Mouse (Mus musculus) kidney, postnatal 0 days (tissue): ENCODE measurements around the gene Ets2. TPM values are rescaled to one million over a fixed set of nuclear protein-coding genes. Genes with fewer than 3 reads are reported as not detected.
A peak's percentile ranks its signal among the peaks of the same experiment; 100 is the strongest.

Experiments
- ATAC-seq: fragments of 200-750 bp; cut with Nextera tagmentation; replicated peaks from 2 replicates; pipeline ENCODE4 v1.8.0; 2017; ENCODE audit warnings: low read depth, moderate number of reproducible peaks, moderate TSS enrichment, moderate library complexity; ENCODE audit not compliant: low FRiP score
- DNase-seq: peaks from one replicate; pipeline ENCODE4 v3.0.0-alpha.2; 2016; ENCODE audit warnings: low spot score
- H3K27ac ChIP-seq: fragments of 300-500 bp; sonication (generic); 2 replicates; pipeline ENCODE4 v1.5.1; 2014; ENCODE audit warnings: mild to moderate bottlenecking
- H3K27me3 ChIP-seq: fragments of 300-500 bp; sonication (generic); 2 replicates; pipeline ENCODE4 v1.6.1; 2014; ENCODE audit warnings: low read length, mixed read lengths; ENCODE audit not compliant: insufficient read depth
- H3K36me3 ChIP-seq: fragments of 300-500 bp; sonication (generic); 2 replicates; pipeline ENCODE4 v1.6.1; 2014; ENCODE audit warnings: low read length, mixed read lengths; ENCODE audit not compliant: insufficient read depth
- H3K4me1 ChIP-seq: fragments of 300-500 bp; sonication (generic); replicated peaks from 2 replicates; pipeline ENCODE4 v1.6.1; 2014; ENCODE audit warnings: antibody characterized with exemption, low read length, mixed read lengths; ENCODE audit not compliant: insufficient read depth
- H3K4me2 ChIP-seq: fragments of 300-500 bp; sonication (generic); 2 replicates; pipeline ENCODE4 v1.6.1; 2014; ENCODE audit warnings: mild to moderate bottlenecking, low read length, moderate library complexity, mixed read lengths
- H3K4me3 ChIP-seq: fragments of 300-500 bp; sonication (generic); replicated peaks from 2 replicates; pipeline ENCODE4 v1.5.1; 2014; ENCODE audit warnings: low read depth, low read length
- H3K9ac ChIP-seq: fragments of 300-500 bp; sonication (generic); 2 replicates; pipeline ENCODE4 v1.6.1; 2014; ENCODE audit warnings: low read depth, low read length
- H3K9me3 ChIP-seq: fragments of 300-500 bp; sonication (generic); replicated peaks from 2 replicates; pipeline ENCODE4 v1.6.1; 2016; ENCODE audit warnings: low read length, inconsistent platforms, mixed read lengths
- CTCF ChIP-seq: IDR thresholded peaks from 2 replicates; pipeline ENCODE4 v1.5.1; 2016; ENCODE audit warnings: antibody characterized with exemption, low read depth, mild to moderate bottlenecking, moderate library complexity
- WGBS: fragments of 180-500 bp; shearing (Covaris S2); extraction: QIAGEN DNeasy Blood & Tissue Kit; methylation state at CpG from one replicate; pipeline ENCODE4 v1.1.7; 2014; 5-methylcytosine and 5-hydroxymethylcytosine counted together
- polyA plus RNA-seq: library from polyadenylated mRNA; unstranded; fragments of >200 nt; fragmentation: Nextera tagmentation; extraction: Ambion mirVana; gene quantifications from 2 replicates; pipeline ENCODE4 v1.2.1, GENCODE M21; 2015

Ets2 gene
- polyA plus RNA-seq, 1 experiment from 2014 or later, result 50.8 TPM

DNA sequence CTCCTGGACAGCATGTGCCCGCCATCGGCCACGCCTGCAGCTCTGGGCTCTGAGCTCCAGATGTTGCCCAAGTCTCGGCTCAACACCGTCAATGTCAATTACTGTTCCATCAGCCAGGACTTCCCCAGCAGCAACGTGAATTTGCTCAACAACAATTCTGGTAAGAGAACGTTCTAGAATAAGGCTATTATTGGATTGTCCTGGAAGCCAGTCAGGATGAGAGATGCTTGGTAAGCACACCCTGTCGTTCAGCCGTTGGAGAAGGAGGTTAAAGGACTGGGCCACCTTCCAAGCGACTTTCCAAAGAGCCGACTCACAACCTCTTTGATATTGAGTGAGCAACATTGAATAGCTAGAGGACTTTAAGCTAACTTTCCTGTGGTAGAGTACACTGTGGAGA lies 13.2 kb downstream of the Ets2 start:
- DNase-seq, result no peak
- no peak overlapping the region for H3K4me3 ChIP-seq
- ATAC-seq, result no peak
- no peaks in the 10 kb centered on the region for H3K4me1 ChIP-seq
- TF ChIP-seq CTCF, result no peak
- no peaks in the 10 kb centered on the region for H3K27me3 ChIP-seq
- no peaks in the 10 kb centered on the region for H3K9me3 ChIP-seq
- no peak overlapping the region for H3K4me2 ChIP-seq
- peaks cover 85% of the 10 kb centered on the region for H3K36me3 ChIP-seq
- WGBS, result 90% methylated on average over 11 of the region's 11 CpGs
- no peak overlapping the region for H3K9ac ChIP-seq
- no peak overlapping the region for H3K27ac ChIP-seq

DNA sequence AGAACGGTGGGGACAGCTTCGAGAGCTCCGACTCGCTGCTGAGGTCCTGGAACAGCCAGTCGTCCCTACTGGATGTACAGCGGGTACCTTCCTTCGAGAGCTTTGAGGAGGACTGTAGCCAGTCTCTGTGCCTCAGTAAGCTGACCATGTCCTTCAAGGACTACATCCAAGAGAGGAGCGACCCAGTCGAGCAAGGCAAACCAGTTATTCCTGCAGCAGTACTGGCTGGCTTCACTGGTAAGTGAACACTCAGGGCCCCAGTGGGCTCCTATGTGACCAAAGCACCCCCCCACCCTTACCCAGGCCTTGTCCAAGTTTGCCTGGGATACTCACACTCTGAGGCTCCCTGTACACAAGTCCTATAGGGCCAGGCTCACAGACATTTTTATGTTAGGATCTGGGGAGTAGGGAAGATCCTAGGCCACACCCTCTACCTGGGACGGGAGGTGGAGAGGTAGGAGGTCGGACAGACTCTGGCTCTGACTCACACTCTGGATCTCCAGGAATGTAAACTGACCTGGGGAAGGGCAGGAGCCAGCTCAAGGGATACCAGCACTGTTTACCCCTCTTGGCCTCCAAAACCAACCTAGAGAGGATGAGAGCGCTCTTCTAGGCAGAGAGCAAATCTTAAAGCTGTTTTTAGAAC lies 14.3 kb downstream of the Ets2 start:
- WGBS, result 88% methylated on average over 12 of the region's 12 CpGs
- DNase-seq, result no peak
- Histone ChIP-seq H3K9me3 (no peaks in the 10 kb centered on the region), H3K36me3 (peaks cover 86% of the 10 kb centered on the region), H3K9ac (no peak overlapping the region), H3K4me3 (no peak overlapping the region), H3K27ac (no peak overlapping the region), H3K4me2 (no peak overlapping the region), H3K27me3 (no peaks in the 10 kb centered on the region), H3K4me1 (no peaks in the 10 kb centered on the region)
- no peak for TF ChIP-seq CTCF
- ATAC-seq, result no peak

DNA sequence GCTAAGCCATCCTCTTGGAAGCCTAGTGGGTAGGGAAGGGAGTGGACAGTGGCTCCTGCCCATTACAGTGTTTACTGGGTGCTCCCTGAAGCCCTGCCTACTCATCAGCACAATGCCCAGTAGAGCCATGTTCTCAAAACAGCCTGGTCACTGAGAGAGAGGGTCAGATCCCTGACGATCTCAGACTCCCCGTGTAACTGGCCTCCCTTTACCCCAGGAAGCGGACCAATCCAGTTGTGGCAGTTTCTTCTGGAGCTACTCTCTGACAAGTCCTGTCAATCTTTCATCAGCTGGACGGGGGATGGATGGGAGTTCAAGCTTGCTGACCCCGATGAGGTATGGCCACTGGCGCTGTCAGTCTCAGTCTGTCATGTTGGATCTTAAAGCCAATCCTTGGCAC lies 15.8 kb downstream of the Ets2 start:
- Histone ChIP-seq H3K4me3 (no peak overlapping the region), H3K27me3 (no peaks in the 10 kb centered on the region), H3K4me1 (no peaks in the 10 kb centered on the region), H3K4me2 (no peak overlapping the region), H3K9me3 (no peaks in the 10 kb centered on the region), H3K9ac (no peak overlapping the region), H3K27ac (no peak overlapping the region), H3K36me3 (peaks cover 73% of the 10 kb centered on the region)
- no peak for TF ChIP-seq CTCF
- no peak for DNase-seq
- no peak for ATAC-seq
- 94% methylated on average over 6 of the region's 6 CpGs for WGBS

DNA sequence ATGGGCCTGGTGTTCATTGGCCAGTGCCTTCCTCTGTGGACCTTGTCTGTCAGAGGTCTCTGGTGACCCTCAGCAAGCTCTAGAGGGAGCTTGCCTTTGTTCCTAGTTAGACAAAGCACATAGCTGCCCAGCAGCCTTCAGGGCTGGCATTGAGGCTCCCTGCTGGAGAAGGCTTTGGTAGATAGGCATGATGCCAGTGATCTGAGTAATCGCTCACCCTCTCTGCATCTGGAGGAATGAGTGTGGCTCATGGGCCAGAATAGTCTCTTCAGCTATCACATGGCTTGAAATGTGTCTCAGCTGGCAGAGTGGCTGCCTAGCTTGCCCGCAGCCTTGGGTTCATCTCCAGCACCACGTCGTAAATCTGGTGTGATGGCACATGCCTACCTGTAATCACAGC lies 16.2 kb downstream of the Ets2 start:
- Histone ChIP-seq H3K4me3 (no peak overlapping the region), H3K27ac (no peak overlapping the region), H3K36me3 (peaks cover 73% of the 10 kb centered on the region), H3K9me3 (no peaks in the 10 kb centered on the region), H3K27me3 (no peaks in the 10 kb centered on the region), H3K4me1 (no peaks in the 10 kb centered on the region), H3K4me2 (no peak overlapping the region), H3K9ac (no peak overlapping the region)
- TF ChIP-seq CTCF, result no peak
- DNase-seq (no peak), ATAC-seq (0 out of 2 replicates have a peak, but pooled peaks have one; percentile 25)
- 100% methylated on average over 4 of the region's 4 CpGs for WGBS

DNA sequence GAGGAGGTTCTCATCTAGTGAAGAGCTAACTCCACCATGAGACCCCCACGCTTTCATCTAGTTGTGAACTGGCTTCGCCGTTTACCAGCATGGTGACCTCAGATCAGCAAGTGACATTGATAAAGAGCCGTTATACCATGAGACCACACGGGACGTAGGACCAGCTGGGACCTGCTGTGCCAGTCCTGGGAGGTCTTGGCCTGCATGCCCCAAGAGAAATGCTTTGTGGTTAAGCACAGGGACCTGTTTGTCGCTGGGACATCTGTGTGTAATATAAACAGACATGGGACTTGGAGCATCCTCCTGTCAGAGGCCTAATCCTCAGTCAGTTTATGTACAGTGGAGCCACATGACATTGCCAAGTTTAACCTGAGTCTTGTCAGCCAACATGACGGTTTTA lies 18.7 kb downstream of the Ets2 start:
- H3K27me3 ChIP-seq, result no peaks in the 10 kb centered on the region
- H3K4me1 ChIP-seq, result no peaks in the 10 kb centered on the region
- WGBS, result 95% methylated on average over 8 of the region's 8 CpGs
- no peak overlapping the region for H3K27ac ChIP-seq
- ATAC-seq (no peak), DNase-seq (no peak)
- peaks cover 53% of the 10 kb centered on the region for H3K36me3 ChIP-seq
- no peak overlapping the region for H3K4me3 ChIP-seq
- H3K4me2 ChIP-seq, result no peak overlapping the region
- TF ChIP-seq CTCF, result no peak
- no peaks in the 10 kb centered on the region for H3K9me3 ChIP-seq
- H3K9ac ChIP-seq, result no peak overlapping the region

DNA sequence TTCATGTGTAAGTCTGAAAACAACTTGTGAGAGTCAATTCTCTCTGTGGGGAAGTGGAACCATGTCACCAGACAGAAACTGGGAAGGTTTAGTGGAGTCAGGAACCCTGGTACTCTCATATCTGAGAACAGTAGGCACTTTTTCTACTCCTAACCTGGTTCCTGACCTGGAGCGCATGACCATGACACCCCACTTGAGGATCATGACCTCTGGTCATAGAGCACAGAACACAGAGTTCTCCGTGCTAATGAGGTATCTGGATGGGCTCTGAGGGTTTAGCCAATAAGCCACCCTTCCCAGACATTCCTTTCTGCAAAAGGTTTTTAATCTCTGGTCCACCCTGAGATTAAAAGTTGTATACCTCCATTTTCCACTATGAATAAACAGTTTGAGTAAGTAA lies 22.4 kb downstream of the Ets2 start:
- Histone ChIP-seq H3K4me3 (no peak overlapping the region), H3K9me3 (no peaks in the 10 kb centered on the region), H3K4me1 (no peaks in the 10 kb centered on the region), H3K9ac (no peak overlapping the region), H3K36me3 (peaks cover 16% of the 10 kb centered on the region), H3K27me3 (no peaks in the 10 kb centered on the region), H3K4me2 (no peak overlapping the region), H3K27ac (no peak overlapping the region)
- 82% methylated on average over 2 of the region's 2 CpGs for WGBS
- no peak for ATAC-seq
- no peak for DNase-seq
- TF ChIP-seq CTCF, result no peak

DNA sequence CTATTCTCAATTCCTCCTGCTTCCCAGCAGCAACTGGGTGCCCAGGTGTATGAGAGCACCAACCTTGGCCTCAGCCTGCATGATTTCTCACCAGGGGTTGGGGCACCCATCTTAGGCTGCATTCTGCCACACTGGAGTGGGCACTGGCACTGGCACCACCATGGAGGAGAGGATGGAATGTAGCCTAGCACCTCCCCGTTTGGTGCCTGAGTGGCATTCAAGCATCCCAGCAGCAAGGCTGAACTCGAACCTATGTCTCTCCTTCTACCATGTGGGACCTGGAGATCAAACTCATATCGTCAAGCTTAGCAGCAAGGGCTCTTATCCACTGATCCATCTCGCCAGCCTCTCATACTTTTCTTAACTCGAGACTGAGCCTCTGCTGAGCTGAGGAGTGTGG lies 22.9 kb downstream of the Ets2 start:
- H3K9me3 ChIP-seq, result no peaks in the 10 kb centered on the region
- peaks cover 13% of the 10 kb centered on the region for H3K36me3 ChIP-seq
- DNase-seq, result no peak
- no peak overlapping the region for H3K9ac ChIP-seq
- no peak overlapping the region for H3K4me2 ChIP-seq
- no peak for ATAC-seq
- H3K27ac ChIP-seq, result no peak overlapping the region
- H3K27me3 ChIP-seq, result no peaks in the 10 kb centered on the region
- no peak for TF ChIP-seq CTCF
- 79% methylated on average over 5 of the region's 5 CpGs for WGBS
- no peak overlapping the region for H3K4me3 ChIP-seq
- no peaks in the 10 kb centered on the region for H3K4me1 ChIP-seq
